Mouse (Mus musculus) ES-Bruce4 (cell line): ENCODE results near the gene Tex44.

Experiments
- CTCF ChIP-seq: IDR thresholded peaks from one replicate; pipeline ENCODE4 v1.8.1; 2011; ENCODE audit warnings: low read depth, low read length
- POLR2A ChIP-seq: IDR thresholded peaks from one replicate; pipeline ENCODE4 v1.8.1; 2011; ENCODE audit warnings: low read length; ENCODE audit not compliant: insufficient read depth

GRCm38 (mm10) chr1:86470519-86471181 lies 44.5 kb downstream of the Tex44 start:
- TF ChIP-seq CTCF (no peak), POLR2A (no peak)
